Mouse (Mus musculus) testis, adult 2 months (tissue): ENCODE measurements around the gene Praf2.

Source experiments
- CTCF ChIP-seq: fragments of 200-500 bp; IDR thresholded peaks from 2 replicates; pipeline ENCODE4 v1.5.1; 2012; ENCODE audit warnings: low read depth, mild to moderate bottlenecking, inconsistent platforms, low read length, moderate library complexity; ENCODE audit not compliant: control insufficient read depth, insufficient read depth, insufficient replicate concordance
- POLR2A ChIP-seq: fragments of 200-500 bp; IDR thresholded peaks from 2 replicates; pipeline ENCODE4 v1.6.1; 2012; ENCODE audit warnings: low read depth, mild to moderate bottlenecking, inconsistent platforms, low read length, moderate library complexity; ENCODE audit not compliant: control insufficient read depth

- no peak for TF ChIP-seq POLR2A
- no peak for TF ChIP-seq CTCF
Observed at GRCm38 (mm10) chrX:7740082-7740819, 12.0 kb downstream of the Praf2 start.
